Mouse (Mus musculus): ENCODE data around the gene Cyp1a1. TPM values are rescaled to one million over a fixed set of nuclear protein-coding genes. Genes with fewer than 3 reads are reported as not detected.

The Cyp1a1 gene
- polyA plus RNA-seq, 1 experiment = 0.15 TPM

DNA sequence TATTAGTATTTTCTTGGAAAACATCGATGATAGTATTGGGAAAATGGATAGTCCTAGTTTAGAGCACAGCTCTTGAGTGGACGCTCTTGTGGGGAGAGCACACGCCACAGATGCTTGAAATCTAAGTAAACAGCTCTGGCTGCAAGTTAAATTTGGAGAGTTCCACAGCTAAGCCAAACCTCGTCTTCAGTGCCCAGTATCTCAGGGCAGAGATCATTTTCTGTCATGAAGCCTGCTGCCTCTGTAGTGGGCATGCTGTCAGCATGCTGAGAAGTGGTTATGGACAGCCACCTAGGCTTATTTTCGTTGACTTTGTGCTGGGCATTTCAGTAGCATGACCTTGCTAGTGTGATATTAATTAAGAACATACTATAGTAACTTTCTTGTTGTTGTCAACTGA lies 36.1 kb downstream of the Cyp1a1 start:
- Histone ChIP-seq H3K27ac (ENCODE audit: insufficient read depth, low read length) (no peak overlapping the region), H3K27me3 (ENCODE audit: control insufficient read depth, insufficient read depth, low read length) (no peaks in the 10 kb centered on the region), H3K36me3 (ENCODE audit: control insufficient read depth, insufficient read depth, low read length) (peaks cover 18% of the 10 kb centered on the region), H3K4me3 (ENCODE audit: extremely low read depth, insufficient read depth, insufficient read length) (no peak overlapping the region), H3K4me1 (ENCODE audit: control insufficient read depth, insufficient read depth, insufficient read length) (no peaks in the 10 kb centered on the region; the same call in 1 of the 2 replicates)
- WGBS = 79% methylated on average over 5 of the region's 5 CpGs
- no peak for DNase-seq (ENCODE audit: low read depth in 1 of 2, low spot score in 2 of 2)
- TF ChIP-seq POLR2A (IDR thresholded peaks at IDR 0.05; ENCODE audit: low read depth, low read length) (no peak), CTCF (IDR thresholded peaks at IDR 0.05; ENCODE audit: extremely low read depth, insufficient read depth, insufficient read length, insufficient replicate concordance) (no peak)

- 96% methylated on average over 3 of the region's 3 CpGs for WGBS
- no peak for DNase-seq (ENCODE audit: low read depth in 1 of 2, low spot score in 2 of 2)
- Histone ChIP-seq H3K27ac (ENCODE audit: insufficient read depth, low read length) (no peak overlapping the region), H3K27me3 (ENCODE audit: control insufficient read depth, insufficient read depth, low read length) (no peaks in the 10 kb centered on the region), H3K36me3 (ENCODE audit: control insufficient read depth, insufficient read depth, low read length) (peaks cover 19% of the 10 kb centered on the region), H3K4me1 (ENCODE audit: control insufficient read depth, insufficient read depth, insufficient read length) (no peaks in the 10 kb centered on the region; the same call in 1 of the 2 replicates), H3K4me3 (ENCODE audit: extremely low read depth, insufficient read depth, insufficient read length) (no peak overlapping the region)
- no peak for TF ChIP-seq POLR2A (IDR thresholded peaks at IDR 0.05; ENCODE audit: low read depth, low read length)
- no peak for TF ChIP-seq CTCF (IDR thresholded peaks at IDR 0.05; ENCODE audit: extremely low read depth, insufficient read depth, insufficient read length, insufficient replicate concordance)
Measured at GRCm38 (mm10) chr9:57724701-57725100, 37.0 kb downstream of the Cyp1a1 start.

DNA sequence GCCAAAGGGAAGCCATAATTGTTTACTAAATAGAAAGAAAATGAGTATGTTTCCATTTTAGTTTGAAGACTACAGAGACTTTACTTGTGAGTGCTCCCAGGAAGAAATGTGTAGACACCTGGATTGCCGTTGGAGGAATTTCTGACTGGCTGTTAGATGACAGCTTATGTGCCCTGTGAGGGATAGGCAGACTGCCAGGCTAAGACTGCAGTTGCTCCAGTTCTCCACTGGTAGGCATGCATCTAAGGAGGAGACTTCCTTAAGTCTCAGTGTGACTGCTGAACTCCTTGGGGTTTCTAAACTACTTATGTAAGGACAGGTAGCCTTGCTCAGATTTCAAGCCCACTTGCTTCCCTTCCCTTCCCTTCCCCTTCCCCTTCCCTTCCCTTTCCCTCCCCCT lies 40.6 kb downstream of the Cyp1a1 start:
- H3K27ac ChIP-seq (ENCODE audit: insufficient read depth, low read length) = no peak overlapping the region
- no peaks in the 10 kb centered on the region for H3K27me3 ChIP-seq (ENCODE audit: control insufficient read depth, insufficient read depth, low read length)
- 86% methylated on average over 1 of the region's 1 CpGs for WGBS
- H3K36me3 ChIP-seq (ENCODE audit: control insufficient read depth, insufficient read depth, low read length) = peaks cover 18% of the 10 kb centered on the region
- DNase-seq (ENCODE audit: low read depth in 1 of 2, low spot score in 2 of 2) = no peak
- no peak overlapping the region for H3K4me3 ChIP-seq (ENCODE audit: extremely low read depth, insufficient read depth, insufficient read length)
- no peaks in the 10 kb centered on the region; the same call in 1 of the 2 replicates for H3K4me1 ChIP-seq (ENCODE audit: control insufficient read depth, insufficient read depth, insufficient read length)
- TF ChIP-seq POLR2A (IDR thresholded peaks at IDR 0.05; ENCODE audit: low read depth, low read length) = no peak
- TF ChIP-seq CTCF (IDR thresholded peaks at IDR 0.05; ENCODE audit: extremely low read depth, insufficient read depth, insufficient read length, insufficient replicate concordance) = no peak

- H3K27me3 ChIP-seq (ENCODE audit: control insufficient read depth, insufficient read depth, low read length) = no peaks in the 10 kb centered on the region
- H3K4me3 ChIP-seq (ENCODE audit: extremely low read depth, insufficient read depth, insufficient read length) = no peak overlapping the region
- no peak for DNase-seq (ENCODE audit: low read depth in 1 of 2, low spot score in 2 of 2)
- H3K27ac ChIP-seq (ENCODE audit: insufficient read depth, low read length) = no peak overlapping the region
- no peaks in the 10 kb centered on the region for H3K4me1 ChIP-seq (ENCODE audit: control insufficient read depth, insufficient read depth, insufficient read length)
- H3K36me3 ChIP-seq (ENCODE audit: control insufficient read depth, insufficient read depth, low read length) = peaks cover 10% of the 10 kb centered on the region
- WGBS = 96% methylated on average over 6 of the region's 6 CpGs
- TF ChIP-seq CTCF (IDR thresholded peaks at IDR 0.05; ENCODE audit: extremely low read depth, insufficient read depth, insufficient read length, insufficient replicate concordance) (no peak), POLR2A (IDR thresholded peaks at IDR 0.05; ENCODE audit: low read depth, low read length) (no peak)
Measured at GRCm38 (mm10) chr9:57733606-57734005, 45.9 kb downstream of the Cyp1a1 start.

DNA sequence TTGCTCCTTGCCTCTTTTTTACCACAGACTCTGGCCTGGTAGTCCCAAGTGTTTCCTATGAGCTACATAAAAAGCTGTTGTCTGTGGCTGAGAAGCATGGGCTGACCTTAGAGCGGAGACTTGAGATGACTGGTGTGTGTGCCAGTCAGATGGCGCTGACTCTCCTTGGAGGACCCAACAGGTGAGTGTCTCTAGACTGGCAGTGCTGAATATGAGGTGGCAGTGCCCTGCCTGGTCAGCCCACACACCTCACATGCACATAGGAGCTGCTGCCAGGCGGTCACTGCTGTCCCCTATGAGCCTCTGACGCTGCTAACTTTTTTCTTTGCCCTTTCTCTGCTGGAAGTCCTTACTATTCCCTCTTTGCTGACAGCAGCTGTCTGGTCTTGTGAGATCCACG lies 52.1 kb downstream of the Cyp1a1 start:
- TF ChIP-seq POLR2A (IDR thresholded peaks at IDR 0.05; ENCODE audit: low read depth, low read length) (no peak), CTCF (IDR thresholded peaks at IDR 0.05; ENCODE audit: extremely low read depth, insufficient read depth, insufficient read length, insufficient replicate concordance) (no peak)
- 93% methylated on average over 5 of the region's 5 CpGs for WGBS
- Histone ChIP-seq H3K4me3 (ENCODE audit: extremely low read depth, insufficient read depth, insufficient read length) (no peak overlapping the region), H3K27ac (ENCODE audit: insufficient read depth, low read length) (no peak overlapping the region), H3K4me1 (ENCODE audit: control insufficient read depth, insufficient read depth, insufficient read length) (peaks cover 2% of the 10 kb centered on the region; the same call in 1 of the 2 replicates), H3K36me3 (ENCODE audit: control insufficient read depth, insufficient read depth, low read length) (peaks cover 17% of the 10 kb centered on the region), H3K27me3 (ENCODE audit: control insufficient read depth, insufficient read depth, low read length) (no peaks in the 10 kb centered on the region)
- DNase-seq (ENCODE audit: low read depth in 1 of 2, low spot score in 2 of 2) = no peak

- H3K36me3 ChIP-seq (ENCODE audit: control insufficient read depth, insufficient read depth, low read length) = peaks cover 44% of the 10 kb centered on the region
- DNase-seq (ENCODE audit: low read depth in 1 of 2, low spot score in 2 of 2) = peak; percentile 42 to 51
Measured at GRCm38 (mm10) chr9:57744462-57745091, 56.8 kb downstream of the Cyp1a1 start.

DNA sequence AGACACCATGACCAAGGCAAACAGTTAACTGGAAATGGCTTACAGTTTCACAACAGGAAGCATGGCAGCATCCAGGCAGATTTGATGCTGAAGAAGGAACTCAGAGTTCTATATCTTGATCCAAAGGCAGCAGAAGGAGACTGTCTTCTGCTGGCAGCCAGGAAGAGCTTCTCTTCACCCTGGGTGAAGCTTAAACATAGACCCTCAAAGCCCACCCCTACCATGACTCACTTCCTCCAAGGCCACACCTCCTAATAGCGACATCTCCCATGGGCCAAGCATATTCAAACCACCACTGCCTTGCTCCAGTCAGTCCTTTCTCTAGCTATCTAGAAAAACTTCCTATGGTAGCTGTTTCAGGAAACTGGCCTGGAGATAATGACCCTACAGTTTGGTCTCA lies 59.3 kb downstream of the Cyp1a1 start:
- Histone ChIP-seq H3K4me1 (ENCODE audit: control insufficient read depth, insufficient read depth, insufficient read length) (no peaks in the 10 kb centered on the region), H3K4me3 (ENCODE audit: extremely low read depth, insufficient read depth, insufficient read length) (no peak overlapping the region), H3K27ac (ENCODE audit: insufficient read depth, low read length) (no peak overlapping the region), H3K36me3 (ENCODE audit: control insufficient read depth, insufficient read depth, low read length) (peaks cover 57% of the 10 kb centered on the region), H3K27me3 (ENCODE audit: control insufficient read depth, insufficient read depth, low read length) (no peaks in the 10 kb centered on the region)
- DNase-seq (ENCODE audit: low read depth in 1 of 2, low spot score in 2 of 2) = no peak
- WGBS = 88% methylated on average over 1 of the region's 1 CpGs
- no peak for TF ChIP-seq POLR2A (IDR thresholded peaks at IDR 0.05; ENCODE audit: low read depth, low read length)
- TF ChIP-seq CTCF (IDR thresholded peaks at IDR 0.05; ENCODE audit: extremely low read depth, insufficient read depth, insufficient read length, insufficient replicate concordance) = no peak

More at GRCm38 (mm10) chr9:57744462-57745091, 56.8 kb downstream of the Cyp1a1 start:
- Histone ChIP-seq H3K27ac (ENCODE audit: insufficient read depth, low read length) (no peak overlapping the region), H3K27me3 (ENCODE audit: control insufficient read depth, insufficient read depth, low read length) (no peaks in the 10 kb centered on the region), H3K4me1 (ENCODE audit: control insufficient read depth, insufficient read depth, insufficient read length) (peaks cover 2% of the 10 kb centered on the region; the same call in 1 of the 2 replicates), H3K4me3 (ENCODE audit: extremely low read depth, insufficient read depth, insufficient read length) (no peak overlapping the region)
- TF ChIP-seq CTCF (IDR thresholded peaks at IDR 0.05; ENCODE audit: extremely low read depth, insufficient read depth, insufficient read length, insufficient replicate concordance) = peak; percentile 32; the same call in 1 of the 2 replicates
- no peak for TF ChIP-seq POLR2A (IDR thresholded peaks at IDR 0.05; ENCODE audit: low read depth, low read length)
- WGBS = 54% methylated on average over 3 of the region's 3 CpGs
